Mouse (Mus musculus): ENCODE results near the gene St13. TPM values are rescaled to one million over a fixed set of nuclear protein-coding genes. Genes with fewer than 3 reads are reported as not detected.
"Not testable (repeated sequence)": the region's sequence is repeated elsewhere in the genome, so short reads cannot be mapped to it uniquely, and the experiment has no call there.

The St13 gene
- polyA plus RNA-seq (2016; fragmentation: Nextera tagmentation; extraction: Ambion mirVana) = 231 and 233 TPM in 2 replicates

- H3K9me3 ChIP-seq = no peaks in the 10 kb centered on the region
- peak; percentile 96 for DNase-seq (ENCODE audit: low spot score)
- under 1% methylated on average over 50 of the region's 50 CpGs for WGBS
- peak within 1 kb of the TSS; percentile 75 for H3K4me3 ChIP-seq
- H3K4me1 ChIP-seq = peaks cover 21% of the 10 kb centered on the region
- peaks cover 29% of the 10 kb centered on the region for H3K36me3 ChIP-seq (replicated peaks)
- peak within 1 kb of the TSS; percentile 98 for H3K27ac ChIP-seq (replicated peaks)
- no peaks in the 10 kb centered on the region for H3K27me3 ChIP-seq (replicated peaks; ENCODE audit: low read depth, poor library complexity, severe bottlenecking)
These were observed at the start of gene St13, which contains the start of gene Xpnpep3 for GRCm38 (mm10) chr15:81399638-81400315. TSS of gene St13 (minus strand) at chr15:81400077. TSS of gene Xpnpep3 (plus strand) at chr15:81400138.

- no peaks in the 10 kb centered on the region for H3K27me3 ChIP-seq (replicated peaks; ENCODE audit: low read depth, poor library complexity, severe bottlenecking)
- no peaks in the 10 kb centered on the region for H3K9me3 ChIP-seq
- peaks cover 77% of the 10 kb centered on the region for H3K36me3 ChIP-seq (replicated peaks)
- WGBS = 61% methylated on average over 3 of the region's 3 CpGs
- H3K27ac ChIP-seq (replicated peaks) = no peak overlapping the region
- DNase-seq (ENCODE audit: low spot score) = peak; percentile 37
- H3K4me1 ChIP-seq = no peaks in the 10 kb centered on the region
- no peak overlapping the region; the same call in 1 of the 2 replicates for H3K4me3 ChIP-seq
These were observed 48.6 kb upstream of the St13 start for GRCm38 (mm10) chr15:81448463-81448862.

DNA sequence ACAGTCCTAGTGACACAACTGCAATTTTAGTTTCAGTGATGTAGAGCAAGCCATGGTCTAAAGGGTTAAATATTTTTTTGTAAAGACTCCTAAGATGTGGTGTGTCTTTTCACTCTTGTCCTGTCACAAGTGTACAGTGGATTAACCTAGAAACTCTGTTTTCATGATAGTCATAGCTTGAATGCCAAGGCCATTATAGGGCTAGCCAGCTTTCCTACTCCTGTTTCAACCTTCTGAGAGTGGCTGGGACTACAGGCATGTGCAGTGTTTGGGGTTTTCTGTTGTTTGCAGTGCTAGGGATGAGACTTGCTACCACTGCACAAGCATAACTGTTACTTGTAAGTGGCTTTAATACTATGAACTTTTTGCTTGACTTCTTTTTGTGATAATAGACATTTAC lies 39.4 kb upstream of the St13 start:
- no peak overlapping the region for H3K4me3 ChIP-seq
- H3K36me3 ChIP-seq (replicated peaks) = peaks cover 51% of the 10 kb centered on the region
- no peaks in the 10 kb centered on the region for H3K27me3 ChIP-seq (replicated peaks; ENCODE audit: low read depth, poor library complexity, severe bottlenecking)
- no peaks in the 10 kb centered on the region for H3K4me1 ChIP-seq
- DNase-seq (ENCODE audit: low spot score) = no peak
- no peak overlapping the region for H3K27ac ChIP-seq (replicated peaks)
- H3K9me3 ChIP-seq = no peaks in the 10 kb centered on the region

GRCm38 (mm10) chr15:81438345-81438744 lies 38.5 kb upstream of the St13 start:
- 98% methylated on average over 1 of the region's 1 CpGs for WGBS
- no peaks in the 10 kb centered on the region for H3K9me3 ChIP-seq
- DNase-seq (ENCODE audit: low spot score) = no peak
- no peaks in the 10 kb centered on the region for H3K4me1 ChIP-seq
- H3K36me3 ChIP-seq (replicated peaks) = peaks cover 43% of the 10 kb centered on the region
- no peaks in the 10 kb centered on the region for H3K27me3 ChIP-seq (replicated peaks; ENCODE audit: low read depth, poor library complexity, severe bottlenecking)
- no peak overlapping the region for H3K4me3 ChIP-seq
- no peak overlapping the region for H3K27ac ChIP-seq (replicated peaks)

GRCm38 (mm10) chr15:81431195-81431594 lies 31.3 kb upstream of the St13 start:
- no peaks in the 10 kb centered on the region for H3K27me3 ChIP-seq (replicated peaks; ENCODE audit: low read depth, poor library complexity, severe bottlenecking)
- no peaks in the 10 kb centered on the region for H3K9me3 ChIP-seq
- no peak for DNase-seq (ENCODE audit: low spot score)
- WGBS = 95% methylated on average over 1 of the region's 1 CpGs
- no peak overlapping the region for H3K27ac ChIP-seq (replicated peaks)
- no peaks in the 10 kb centered on the region for H3K4me1 ChIP-seq
- peaks cover 52% of the 10 kb centered on the region for H3K36me3 ChIP-seq (replicated peaks)
- H3K4me3 ChIP-seq = no peak overlapping the region

DNA sequence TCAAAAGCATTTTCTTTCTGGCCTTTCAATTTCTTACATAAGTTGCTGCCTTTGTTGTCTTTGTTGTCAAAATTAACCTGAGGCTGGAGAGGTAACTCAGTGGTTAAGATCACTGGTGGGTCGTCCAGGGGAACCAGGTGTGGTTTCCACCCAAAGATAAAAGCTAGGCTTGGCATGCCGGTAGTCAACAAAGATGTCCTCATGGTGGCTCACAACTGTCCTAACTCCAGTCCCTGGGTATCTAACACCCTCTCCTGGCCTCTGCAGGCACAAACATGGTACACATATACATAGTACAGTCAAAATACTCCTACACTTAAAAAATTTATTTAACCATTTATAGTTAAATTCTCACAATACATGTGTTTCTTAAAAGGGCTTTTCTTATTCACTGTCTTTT lies 28.1 kb upstream of the St13 start:
- H3K9me3 ChIP-seq = no peaks in the 10 kb centered on the region
- no peak overlapping the region for H3K27ac ChIP-seq (replicated peaks)
- H3K4me1 ChIP-seq = no peaks in the 10 kb centered on the region
- WGBS = 94% methylated on average over 2 of the region's 2 CpGs
- DNase-seq (ENCODE audit: low spot score) = no peak
- H3K27me3 ChIP-seq (replicated peaks; ENCODE audit: low read depth, poor library complexity, severe bottlenecking) = no peaks in the 10 kb centered on the region
- no peak overlapping the region for H3K4me3 ChIP-seq
- H3K36me3 ChIP-seq (replicated peaks) = peaks cover 49% of the 10 kb centered on the region

DNA sequence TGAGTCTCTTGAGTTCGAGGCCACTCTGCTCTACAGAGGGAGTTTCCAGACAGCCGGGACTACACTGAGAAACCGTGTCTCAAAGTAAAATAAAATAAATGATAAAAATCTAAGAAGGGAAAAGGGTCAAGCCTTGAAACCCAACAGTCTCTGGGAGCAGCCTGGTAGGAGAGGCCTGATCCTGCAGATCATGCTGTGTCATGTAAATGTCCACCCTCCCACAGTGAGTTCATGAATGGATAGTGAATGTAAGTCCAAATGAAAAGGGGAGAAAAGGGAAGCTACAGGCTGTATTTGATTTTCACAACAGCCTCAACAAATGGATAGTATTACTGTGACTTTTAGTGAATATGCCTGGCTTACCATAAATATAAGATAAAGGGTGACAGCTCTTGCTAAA lies 25.4 kb upstream of the St13 start:
- no peaks in the 10 kb centered on the region for H3K4me1 ChIP-seq
- H3K9me3 ChIP-seq = no peaks in the 10 kb centered on the region
- no peak overlapping the region for H3K27ac ChIP-seq (replicated peaks)
- no peak for DNase-seq (ENCODE audit: low spot score)
- no peak overlapping the region for H3K4me3 ChIP-seq
- H3K27me3 ChIP-seq (replicated peaks; ENCODE audit: low read depth, poor library complexity, severe bottlenecking) = no peaks in the 10 kb centered on the region
- WGBS = 85% methylated on average over 3 of the region's 3 CpGs
- H3K36me3 ChIP-seq (replicated peaks) = peaks cover 28% of the 10 kb centered on the region

DNA sequence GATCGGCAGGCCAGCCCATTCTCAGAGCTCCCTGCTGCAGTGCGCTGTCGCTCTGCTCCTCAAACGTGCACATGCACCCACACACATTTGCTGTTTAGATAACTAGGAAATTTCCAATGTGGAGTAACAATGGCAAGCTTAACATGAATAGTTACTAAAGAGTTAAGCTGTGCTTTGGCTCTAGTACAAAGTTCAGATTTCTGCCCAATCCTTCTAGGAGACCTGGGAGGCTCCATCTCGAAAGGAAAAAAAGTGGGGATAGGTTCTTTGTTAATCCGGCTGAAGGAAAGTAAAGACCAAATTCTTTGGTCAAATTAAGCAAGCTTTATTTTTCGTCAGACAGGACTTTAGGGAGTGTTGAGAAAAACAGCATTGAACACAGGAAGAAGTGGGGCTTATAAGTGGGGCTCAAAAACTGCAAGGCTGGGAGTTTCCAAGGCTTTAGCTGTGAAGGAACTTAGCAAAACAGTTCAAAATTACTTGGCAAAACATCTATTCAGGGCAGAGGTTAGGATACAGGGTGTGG lies 22.3 kb upstream of the St13 start:
- Histone ChIP-seq H3K27me3 (replicated peaks; ENCODE audit: low read depth, poor library complexity, severe bottlenecking) (no peaks in the 10 kb centered on the region), H3K9me3 (no peaks in the 10 kb centered on the region), H3K4me1 (0 out of 2 replicates have a peak, but pooled peaks cover 4% of the 10 kb centered on the region), H3K27ac (replicated peaks) (no peak overlapping the region), H3K36me3 (replicated peaks) (peaks cover 18% of the 10 kb centered on the region), H3K4me3 (no peak overlapping the region)
- DNase-seq (ENCODE audit: low spot score) = no peak
- 87% methylated on average over 7 of the region's 7 CpGs for WGBS

DNA sequence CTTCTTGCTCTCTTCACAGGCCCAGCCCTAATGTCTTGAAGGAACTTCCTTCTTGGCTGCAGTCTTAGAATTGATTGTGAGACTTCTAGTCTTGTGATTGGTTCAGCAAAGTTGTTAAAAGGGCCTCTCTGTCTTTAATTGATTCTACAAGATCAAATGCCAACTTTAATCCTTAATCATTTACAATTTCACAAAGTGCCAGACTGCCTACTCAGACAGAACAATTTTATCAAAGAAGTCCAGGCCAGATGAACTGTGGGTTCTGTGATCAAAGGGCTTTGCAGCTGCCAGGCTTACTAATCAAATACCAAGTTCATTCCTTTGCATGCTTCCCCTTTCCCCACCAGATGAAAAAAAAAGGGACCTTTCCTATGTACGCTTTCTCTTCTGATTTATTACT lies 21.6 kb upstream of the St13 start:
- no peak for DNase-seq (ENCODE audit: low spot score)
- WGBS = 88% methylated on average over 1 of the region's 1 CpGs

DNA sequence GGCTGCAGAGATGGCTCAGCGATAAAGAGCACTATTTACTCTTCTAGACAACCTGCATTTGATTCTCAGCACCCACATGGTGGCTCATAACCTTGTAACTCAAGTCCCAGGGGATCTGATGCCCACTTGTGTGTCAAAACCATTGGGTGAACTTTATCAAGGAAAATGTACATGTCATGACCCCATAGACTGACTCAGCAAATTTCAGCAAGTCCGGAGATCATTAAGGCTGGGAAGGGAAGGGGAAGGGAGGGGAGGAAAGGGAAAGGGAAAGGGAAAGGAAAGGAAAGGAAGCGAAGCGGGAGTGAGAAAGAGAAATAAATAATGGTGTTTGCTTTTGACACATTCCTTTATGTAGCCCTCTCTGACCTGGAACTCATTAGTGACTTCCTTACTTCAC lies 18.2 kb upstream of the St13 start:
- Histone ChIP-seq H3K27ac (replicated peaks) (no peak overlapping the region), H3K4me1 (peaks cover 13% of the 10 kb centered on the region), H3K36me3 (replicated peaks) (peaks cover 11% of the 10 kb centered on the region), H3K9me3 (no peaks in the 10 kb centered on the region), H3K27me3 (replicated peaks; ENCODE audit: low read depth, poor library complexity, severe bottlenecking) (no peaks in the 10 kb centered on the region), H3K4me3 (no peak overlapping the region)
- no peak for DNase-seq (ENCODE audit: low spot score)
- 91% methylated on average over 4 of the region's 4 CpGs for WGBS

More for the DNA sequence above, 21.6 kb upstream of the St13 start:
- Histone ChIP-seq H3K27ac (replicated peaks) (no peak overlapping the region), H3K36me3 (replicated peaks) (peaks cover 16% of the 10 kb centered on the region), H3K9me3 (no peaks in the 10 kb centered on the region), H3K4me3 (no peak overlapping the region), H3K4me1 (peaks cover 10% of the 10 kb centered on the region), H3K27me3 (replicated peaks; ENCODE audit: low read depth, poor library complexity, severe bottlenecking) (no peaks in the 10 kb centered on the region)

DNA sequence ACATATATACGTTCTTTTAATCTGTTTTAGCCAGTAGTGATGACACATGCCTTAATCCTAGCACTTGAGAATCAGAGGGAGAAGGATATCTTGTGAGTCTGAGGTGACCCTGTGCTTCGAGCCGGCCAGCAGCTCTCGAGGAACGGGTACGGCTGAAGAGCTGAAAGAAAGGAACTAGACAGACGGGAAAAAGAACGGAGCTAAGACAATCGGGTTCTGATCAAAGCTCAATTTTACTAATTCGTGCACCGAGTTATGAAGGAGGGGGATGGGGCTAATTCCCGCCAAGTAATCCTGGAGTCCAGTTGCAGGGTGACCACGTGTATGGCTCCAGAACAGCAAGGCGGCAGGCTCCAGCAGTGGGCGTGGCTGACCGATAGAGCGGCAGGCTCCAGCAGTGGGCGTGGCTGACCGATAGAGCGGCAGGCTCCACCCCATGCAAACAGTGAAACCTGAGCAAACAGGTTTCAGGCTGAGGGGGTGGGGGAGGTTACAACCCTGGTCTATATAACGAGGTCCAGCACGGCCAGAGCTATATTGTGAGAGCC lies 17.0 kb upstream of the St13 start:
- peak overlapping the region; percentile 68 for H3K27ac ChIP-seq (replicated peaks)
- peak; percentile 86 for DNase-seq (ENCODE audit: low spot score)
- H3K36me3 ChIP-seq (replicated peaks) = peaks cover 11% of the 10 kb centered on the region
- H3K4me1 ChIP-seq = peaks cover 13% of the 10 kb centered on the region
- not testable (repeated sequence) for H3K27me3 ChIP-seq (replicated peaks; ENCODE audit: low read depth, poor library complexity, severe bottlenecking); H3K9me3 ChIP-seq
- 10% methylated on average over 22 of the region's 22 CpGs for WGBS
- H3K4me3 ChIP-seq = peak overlapping the region; percentile 44

DNA sequence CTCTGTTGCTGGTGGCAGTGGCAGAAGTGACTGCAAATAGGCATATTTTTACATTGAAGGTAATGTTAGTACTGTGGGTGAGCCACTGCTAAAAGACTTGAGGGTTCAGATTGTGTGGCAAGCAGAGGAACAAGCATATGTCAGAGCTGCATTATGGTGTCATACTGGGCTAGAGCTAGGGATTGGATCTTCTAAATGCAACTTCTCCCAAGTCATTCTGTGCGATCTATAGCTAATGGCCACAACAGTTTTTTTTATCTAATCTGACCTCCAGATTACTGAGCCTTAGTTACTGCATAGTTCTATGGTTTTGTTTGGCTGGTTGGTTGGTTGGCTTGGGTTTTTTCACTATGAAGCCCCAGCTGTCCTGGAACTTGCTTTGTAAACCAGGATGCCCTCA lies 8.3 kb upstream of the St13 start, which contains the start of gene Dnajb7:
Gene Dnajb7 (minus strand): TSS at position 101 of the 400 bp plus-strand sequence.
- H3K27me3 ChIP-seq (replicated peaks; ENCODE audit: low read depth, poor library complexity, severe bottlenecking) = no peaks in the 10 kb centered on the region
- H3K4me1 ChIP-seq = no peaks in the 10 kb centered on the region
- no peak for DNase-seq (ENCODE audit: low spot score)
- no peak within 1 kb of the TSS for H3K4me3 ChIP-seq
- H3K36me3 ChIP-seq (replicated peaks) = peaks cover 6% of the 10 kb centered on the region
- no peak within 1 kb of the TSS for H3K27ac ChIP-seq (replicated peaks)
- WGBS = 98% methylated on average over 1 of the region's 1 CpGs
- no peaks in the 10 kb centered on the region for H3K9me3 ChIP-seq

DNA sequence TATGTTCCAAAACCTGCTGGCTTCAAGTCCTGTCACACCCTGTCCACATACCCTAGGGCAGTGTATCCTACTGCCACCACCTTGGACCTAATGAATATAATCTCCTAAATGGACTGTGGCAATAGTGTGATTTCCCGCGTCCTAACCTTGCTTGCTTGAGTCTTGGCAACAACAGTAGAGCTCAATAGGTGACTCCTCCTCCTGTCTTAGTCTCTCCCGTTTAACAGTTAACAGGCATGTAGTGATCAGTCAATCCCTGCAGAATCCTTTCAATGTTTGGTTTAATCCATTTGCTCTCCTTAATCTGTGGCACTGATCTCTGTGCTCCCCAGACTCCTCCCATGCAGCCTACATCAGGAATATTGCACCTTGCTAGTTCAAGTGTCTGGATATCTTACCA lies 5.1 kb upstream of the St13 start:
- WGBS = 87% methylated on average over 3 of the region's 3 CpGs
- Histone ChIP-seq H3K27me3 (replicated peaks; ENCODE audit: low read depth, poor library complexity, severe bottlenecking) (no peaks in the 10 kb centered on the region), H3K4me3 (no peak overlapping the region), H3K9me3 (no peaks in the 10 kb centered on the region), H3K4me1 (peaks cover 9% of the 10 kb centered on the region), H3K27ac (replicated peaks) (no peak overlapping the region), H3K36me3 (replicated peaks) (peaks cover 12% of the 10 kb centered on the region)
- no peak for DNase-seq (ENCODE audit: low spot score)

Measured in embryonic facial prominence, embryonic 10.5 days (tissue).